Mouse (Mus musculus) naive thymus-derived CD4-positive, alpha-beta T cell, adult 5 months (primary cell): ENCODE results near the gene Gm47289. TPM values are rescaled to one million over a fixed set of nuclear protein-coding genes. Genes with fewer than 3 reads are reported as not detected.

Experiments used
- polyA plus RNA-seq: library from polyadenylated mRNA; unstranded; fragments of 100-300 nt; shearing (Covaris generic); gene quantifications from one replicate; pipeline ENCODE4 v1.2.1, GENCODE M21; 2017

Gene Gm47289
- polyA plus RNA-seq: not detected

GRCm38 (mm10) chr9:119158861-119159260 is at the start of gene Gm47289:
Gm47289 (plus strand) TSS chr9:119159161.

GRCm38 (mm10) chr9:119156278-119157201 is 2.4 kb upstream of the Gm47289 start, which contains the start of gene Acaa1b:
Acaa1b (minus strand) TSS chr9:119157093.

GRCm38 (mm10) chr9:119208998-119209397 is 50.0 kb downstream of the Gm47289 start, which contains the start of gene Slc22a13:
Slc22a13 (minus strand) TSS chr9:119209098.

Other genes with a start within 250 kb of the Gm47289 start
- 0.61 TPM for gene Ctdspl, start 232.7 kb upstream of the Gm47289 start, polyA plus RNA-seq
- 2.2 TPM for gene Vill, start 106.4 kb upstream of the Gm47289 start, polyA plus RNA-seq
- gene Plcd1, start 65.7 kb upstream of the Gm47289 start, polyA plus RNA-seq: not detected
- gene Dlec1, start 56.7 kb upstream of the Gm47289 start, polyA plus RNA-seq: not detected
- gene Acaa1b, start 2.1 kb upstream of the Gm47289 start, polyA plus RNA-seq: not detected
- not detected for gene Slc22a13, start 49.9 kb downstream of the Gm47289 start, polyA plus RNA-seq
- gene Oxsr1, start 163.3 kb downstream of the Gm47289 start, polyA plus RNA-seq: 26.5 TPM
- 85.9 TPM for gene Acaa1a, start 180.5 kb downstream of the Gm47289 start, polyA plus RNA-seq
- 56.9 TPM for gene Myd88, start 182.2 kb downstream of the Gm47289 start, polyA plus RNA-seq
- gene Xylb, start 198.2 kb downstream of the Gm47289 start, polyA plus RNA-seq: 0.53 TPM
- not detected for gene Slc22a14, start 206.4 kb downstream of the Gm47289 start, polyA plus RNA-seq
- gene Acvr2b, start 243.0 kb downstream of the Gm47289 start, polyA plus RNA-seq: not detected